Mouse (Mus musculus) forebrain, embryonic 11.5 days (tissue): ENCODE data around the gene Mapk8ip1. TPM values are rescaled to one million over a fixed set of nuclear protein-coding genes. Genes with fewer than 3 reads are reported as not detected.
A peak's percentile ranks its signal among the peaks of the same experiment; 100 is the strongest.

Source experiments
- ATAC-seq: fragments of 200-750 bp; cut with Nextera tagmentation; replicated peaks from 2 replicates; pipeline ENCODE4 v1.8.0; 2017; ENCODE audit warnings: moderate TSS enrichment; ENCODE audit not compliant: low FRiP score
- DNase-seq: peaks from one replicate; pipeline ENCODE4 v3.0.0-alpha.2; 2017; ENCODE audit warnings: low spot score
- H3K27ac ChIP-seq: fragments of 300-500 bp; sonication (generic); 2 replicates; pipeline ENCODE4 v1.5.1; 2014; ENCODE audit warnings: low read depth, low read length
- H3K27me3 ChIP-seq: fragments of 300-500 bp; sonication (generic); 2 replicates; pipeline ENCODE4 v1.6.1; 2014; ENCODE audit warnings: mild to moderate bottlenecking, low read length, mixed read lengths; ENCODE audit not compliant: control insufficient read depth, insufficient read depth
- H3K36me3 ChIP-seq: fragments of 300-500 bp; sonication (generic); 2 replicates; pipeline ENCODE4 v1.6.1; 2014; ENCODE audit warnings: mild to moderate bottlenecking, low read length, moderate library complexity, mixed read lengths; ENCODE audit not compliant: control insufficient read depth, insufficient read depth
- H3K4me1 ChIP-seq: fragments of 300-500 bp; sonication (generic); replicated peaks from 2 replicates; pipeline ENCODE4 v1.6.1; 2014; ENCODE audit warnings: low read length, mixed read lengths; ENCODE audit not compliant: control insufficient read depth, insufficient read depth
- H3K4me2 ChIP-seq: fragments of 300-500 bp; sonication (generic); 2 replicates; pipeline ENCODE4 v1.6.1; 2014; ENCODE audit warnings: low read depth, mild to moderate bottlenecking, low read length, moderate library complexity, mixed read lengths; ENCODE audit not compliant: severe bottlenecking
- H3K4me3 ChIP-seq: fragments of 300-500 bp; sonication (generic); 2 replicates; pipeline ENCODE4 v1.5.1; 2014; ENCODE audit warnings: low read depth, low read length
- H3K9ac ChIP-seq: fragments of 300-500 bp; sonication (generic); 2 replicates; pipeline ENCODE4 v1.6.1; 2014; ENCODE audit warnings: low read length
- H3K9me3 ChIP-seq: fragments of 300-500 bp; sonication (generic); 2 replicates; pipeline ENCODE4 v1.6.1; 2016; ENCODE audit warnings: low read length, mixed read lengths; ENCODE audit not compliant: control insufficient read depth
- WGBS: fragments of 180-500 bp; shearing (Covaris S2); extraction: QIAGEN DNeasy Blood & Tissue Kit; methylation state at CpG from one replicate; pipeline ENCODE4 v1.1.7; 2014; 5-methylcytosine and 5-hydroxymethylcytosine counted together
- polyA plus RNA-seq: library from polyadenylated mRNA; unstranded; fragments of >200 nt; fragmentation: Nextera tagmentation; extraction: Ambion mirVana; gene quantifications from 2 replicates; pipeline ENCODE4 v1.2.1, GENCODE M21; 2014

Gene Mapk8ip1
- polyA plus RNA-seq, 1 experiment from 2014 or later: 35.9 TPM

- Histone ChIP-seq H3K9me3 (no peaks in the 10 kb centered on the region), H3K4me2 (peak within 1 kb of the TSS; percentile 93), H3K27ac (peak within 1 kb of the TSS; percentile 92), H3K4me3 (peak within 1 kb of the TSS; percentile 72), H3K9ac (peak within 1 kb of the TSS; percentile 69), H3K27me3 (peaks cover 2% of the 10 kb centered on the region; the same call in 1 of the 2 replicates), H3K36me3 (no peaks in the 10 kb centered on the region; the same call in 1 of the 2 replicates), H3K4me1 (peaks cover 41% of the 10 kb centered on the region)
- DNase-seq (no peak), ATAC-seq (no peak)
- WGBS: 4% methylated on average over 16 of the region's 16 CpGs
Measured at GRCm38 (mm10) chr2:92374514-92374913, 26.5 kb downstream of the Mapk8ip1 start, which contains the start of the genes Pex16 and Large2. Gene Pex16, plus strand, starts transcription at chr2:92374676. Gene Large2, minus strand, starts transcription at chr2:92374869.

DNA sequence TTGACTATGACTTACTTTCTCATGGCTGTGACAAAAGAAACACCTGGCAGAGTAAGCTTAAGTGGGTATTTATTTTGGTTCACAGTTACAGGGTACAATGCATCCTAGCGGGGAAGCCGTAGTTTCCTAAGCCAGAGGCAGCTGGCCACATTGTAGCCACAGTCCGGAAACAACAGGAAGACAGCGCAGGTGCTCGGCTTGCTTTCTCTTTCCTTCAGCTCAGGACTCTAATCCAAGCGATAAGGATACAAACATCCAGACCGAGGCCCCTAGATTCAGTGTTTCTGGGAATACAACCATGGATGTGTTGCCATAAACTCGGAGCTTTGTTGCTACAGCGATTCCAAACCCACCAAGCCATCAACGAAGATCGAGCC is 27.6 kb downstream of the Mapk8ip1 start:
- Histone ChIP-seq H3K4me1 (peaks cover 41% of the 10 kb centered on the region), H3K9me3 (no peaks in the 10 kb centered on the region), H3K4me2 (0 out of 2 replicates have a peak overlapping the region, but pooled peaks have one; percentile 8), H3K27ac (peak overlapping the region; percentile 73), H3K27me3 (peaks cover 2% of the 10 kb centered on the region; the same call in 1 of the 2 replicates), H3K4me3 (no peak overlapping the region), H3K9ac (no peak overlapping the region), H3K36me3 (no peaks in the 10 kb centered on the region)
- ATAC-seq (no peak), DNase-seq (no peak)
- WGBS: 66% methylated on average over 11 of the region's 11 CpGs

DNA sequence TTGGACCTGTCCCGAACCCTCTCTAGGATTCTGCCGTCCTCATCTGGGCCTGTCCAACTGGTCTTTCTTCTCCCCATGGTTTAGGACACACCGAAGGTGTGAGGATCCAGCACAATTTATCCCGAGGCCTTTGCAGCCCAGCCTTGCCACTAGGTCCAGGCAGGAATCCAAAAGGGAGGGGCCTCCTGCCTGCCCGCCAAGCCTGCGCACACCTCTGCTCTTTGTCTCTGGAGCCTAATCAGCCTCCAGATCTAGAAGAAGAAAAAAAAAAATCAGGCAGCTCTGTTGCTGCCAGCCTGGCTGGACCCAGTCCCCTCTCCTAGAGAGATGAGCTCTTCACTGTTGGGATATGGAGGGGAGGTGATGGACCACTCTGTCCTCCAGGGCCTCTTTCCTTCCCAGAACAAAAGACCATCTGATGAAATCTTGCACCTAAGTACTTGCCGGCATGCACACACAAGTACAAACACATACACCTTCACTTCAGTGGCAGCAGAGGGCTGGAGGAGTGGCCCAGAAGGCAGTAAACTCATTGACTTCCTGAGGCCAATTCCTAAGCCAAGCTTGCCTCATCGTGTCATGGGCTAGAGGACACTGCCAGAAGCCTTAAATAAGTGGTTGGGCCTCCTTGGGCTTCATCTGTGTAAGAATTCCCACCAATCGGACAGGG is 28.2 kb downstream of the Mapk8ip1 start:
- 21% methylated on average over 9 of the region's 9 CpGs for WGBS
- ATAC-seq (no peak), DNase-seq (no peak)
- Histone ChIP-seq H3K9me3 (no peaks in the 10 kb centered on the region), H3K27ac (peak overlapping the region; percentile 73), H3K4me3 (no peak overlapping the region), H3K4me2 (0 out of 2 replicates have a peak overlapping the region, but pooled peaks have one; percentile 18), H3K4me1 (peaks cover 41% of the 10 kb centered on the region), H3K36me3 (no peaks in the 10 kb centered on the region), H3K27me3 (peaks cover 2% of the 10 kb centered on the region; the same call in 1 of the 2 replicates), H3K9ac (peak overlapping the region; percentile 23; the same call in 1 of the 2 replicates)

DNA sequence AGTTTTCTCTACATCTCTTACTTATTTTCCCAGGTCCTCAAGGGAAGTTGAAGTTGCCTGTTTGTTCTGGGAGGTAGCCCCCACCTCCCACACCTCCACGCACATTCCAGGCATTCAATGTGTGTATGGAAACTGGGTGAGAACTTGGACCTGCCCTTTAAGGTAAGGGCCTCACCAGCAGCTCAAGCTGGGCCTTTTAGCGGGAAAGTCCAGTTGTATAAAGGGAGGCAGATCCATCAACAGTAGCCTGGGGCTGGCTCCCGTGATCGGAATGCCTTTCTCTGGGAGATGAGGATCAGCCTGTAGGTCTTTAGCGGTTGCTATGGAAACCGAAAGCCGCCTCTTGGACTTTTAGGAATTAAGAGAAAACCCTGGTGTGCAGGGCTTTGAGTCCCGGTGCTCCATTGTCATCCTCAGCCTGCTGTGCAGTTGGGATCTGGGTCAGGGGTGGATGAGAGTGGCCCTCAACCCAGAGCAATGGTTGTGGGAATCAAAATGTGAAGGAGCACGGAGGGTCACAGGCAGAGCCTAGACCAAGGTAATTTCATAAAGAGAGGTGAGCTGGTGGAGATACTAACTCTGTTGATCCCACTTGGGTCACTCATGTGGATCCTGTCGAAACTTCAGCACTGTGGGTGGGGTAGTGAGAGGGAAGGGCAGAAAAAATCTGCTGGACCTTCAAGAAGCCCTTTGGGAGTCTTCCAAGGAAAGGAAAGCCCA is 28.9 kb downstream of the Mapk8ip1 start:
- 2% methylated on average over 10 of the region's 10 CpGs for WGBS
- DNase-seq: peak; percentile 80
- H3K9me3 ChIP-seq: no peaks in the 10 kb centered on the region
- peak overlapping the region; percentile 59; the same call in 1 of the 2 replicates for H3K4me2 ChIP-seq
- no peak overlapping the region for H3K4me3 ChIP-seq
- 0 out of 2 replicates have a peak overlapping the region, but pooled peaks have one; percentile 24 for H3K9ac ChIP-seq
- no peaks in the 10 kb centered on the region for H3K36me3 ChIP-seq
- peak overlapping the region; percentile 73 for H3K27ac ChIP-seq
- ATAC-seq: no peak
- H3K27me3 ChIP-seq: peaks cover 2% of the 10 kb centered on the region; the same call in 1 of the 2 replicates
- peaks cover 41% of the 10 kb centered on the region for H3K4me1 ChIP-seq

DNA sequence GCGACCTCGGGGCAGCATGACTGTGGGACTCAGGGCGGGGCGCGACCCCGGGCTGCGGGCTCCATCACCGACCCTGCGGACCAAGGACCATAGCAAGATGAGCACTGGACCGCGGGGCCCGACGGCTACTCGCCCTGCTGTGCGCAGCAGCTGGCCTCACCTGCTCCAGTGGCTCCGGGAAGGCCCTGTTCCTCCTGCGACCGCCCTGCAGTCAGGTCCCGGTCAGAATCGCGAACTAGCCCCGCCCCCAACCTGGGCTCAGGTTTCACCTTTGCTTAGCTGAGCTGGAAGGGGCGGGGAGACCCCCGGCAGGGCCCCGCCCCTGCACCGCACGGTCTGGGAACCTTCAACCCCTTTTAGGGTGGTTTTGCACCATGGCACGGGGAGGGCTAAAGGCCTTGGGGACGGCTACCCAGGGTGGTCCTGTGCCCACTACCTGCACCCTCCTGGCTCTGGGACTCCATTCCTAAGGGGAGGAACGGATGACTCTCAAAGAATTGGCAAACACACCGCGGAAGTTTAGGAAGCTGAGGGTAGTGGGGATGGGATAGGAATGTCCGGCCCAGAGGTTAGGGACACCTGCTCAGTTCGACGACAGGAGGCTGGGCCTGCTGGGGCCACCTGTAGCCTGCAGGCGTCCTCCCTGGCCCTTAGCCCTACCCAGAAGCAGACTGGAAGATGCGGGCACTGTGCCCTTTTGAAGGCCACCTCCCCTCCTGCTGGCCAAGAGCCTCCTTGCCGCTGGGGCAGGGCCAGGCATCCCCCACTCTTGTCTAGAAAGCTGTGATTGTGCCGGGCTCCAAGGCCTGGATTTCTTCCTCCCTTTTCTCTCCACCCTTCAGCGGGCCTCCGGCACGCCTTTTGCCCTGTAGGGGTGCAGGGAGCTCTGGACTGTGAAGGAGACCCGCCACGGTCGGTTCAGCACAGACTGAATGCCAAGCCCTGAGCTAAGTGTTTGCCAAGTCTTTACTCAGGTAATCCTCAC is 29.9 kb downstream of the Mapk8ip1 start:
- Histone ChIP-seq H3K9me3 (no peaks in the 10 kb centered on the region), H3K4me3 (peak overlapping the region; percentile 25), H3K27me3 (peaks cover 2% of the 10 kb centered on the region; the same call in 1 of the 2 replicates), H3K27ac (peak overlapping the region; percentile 73), H3K4me1 (peaks cover 38% of the 10 kb centered on the region), H3K4me2 (peak overlapping the region; percentile 59), H3K36me3 (no peaks in the 10 kb centered on the region), H3K9ac (peak overlapping the region; percentile 50)
- peak; percentile 13 for ATAC-seq
- WGBS: 1% methylated on average over 44 of the region's 45 CpGs
- DNase-seq: peak; percentile 82

DNA sequence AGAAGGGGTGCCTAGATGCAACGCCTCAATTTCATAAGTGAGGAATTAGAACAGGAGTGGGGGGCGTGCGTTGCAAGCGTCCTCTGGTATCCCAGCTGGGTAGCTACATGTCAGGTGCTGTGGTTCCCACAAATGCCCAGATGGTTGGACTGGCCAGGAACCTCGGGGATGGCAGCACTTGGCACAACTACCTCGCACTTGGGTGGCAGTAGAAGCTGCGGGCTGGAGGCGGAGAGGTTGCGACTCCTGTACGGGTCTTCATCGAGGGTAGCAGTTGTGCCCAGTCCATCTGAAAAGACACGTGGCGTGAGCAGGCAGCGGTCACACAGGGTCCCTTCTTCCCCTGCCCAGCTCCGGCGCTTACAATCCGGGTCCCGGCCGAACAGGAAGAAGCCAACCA is 30.7 kb downstream of the Mapk8ip1 start:
- Histone ChIP-seq H3K9ac (peak overlapping the region; percentile 50), H3K4me3 (peak overlapping the region; percentile 25), H3K36me3 (no peaks in the 10 kb centered on the region), H3K4me1 (peaks cover 33% of the 10 kb centered on the region), H3K27me3 (peaks cover 2% of the 10 kb centered on the region; the same call in 1 of the 2 replicates), H3K4me2 (peak overlapping the region; percentile 59), H3K9me3 (no peaks in the 10 kb centered on the region), H3K27ac (no peak overlapping the region)
- DNase-seq (no peak), ATAC-seq (no peak)
- WGBS: 6% methylated on average over 19 of the region's 19 CpGs

- Histone ChIP-seq H3K36me3 (no peaks in the 10 kb centered on the region), H3K4me2 (no peak overlapping the region), H3K9me3 (no peaks in the 10 kb centered on the region), H3K4me1 (peaks cover 20% of the 10 kb centered on the region), H3K4me3 (no peak overlapping the region), H3K9ac (no peak overlapping the region), H3K27me3 (peaks cover 2% of the 10 kb centered on the region; the same call in 1 of the 2 replicates), H3K27ac (no peak overlapping the region)
- DNase-seq (no peak), ATAC-seq (no peak)
- 49% methylated on average over 20 of the region's 20 CpGs for WGBS
Measured at GRCm38 (mm10) chr2:92367383-92368029, 33.6 kb downstream of the Mapk8ip1 start.
